Mouse (Mus musculus): Measurements from ENCODE around the gene Wnt11. TPM values are rescaled to one million over a fixed set of nuclear protein-coding genes. Genes with fewer than 3 reads are reported as not detected.
A peak's percentile ranks its signal among the peaks of the same experiment; 100 is the strongest.

The Wnt11 gene
- polyA plus RNA-seq, 1 experiment from 2014 or later: 0.12 TPM

DNA sequence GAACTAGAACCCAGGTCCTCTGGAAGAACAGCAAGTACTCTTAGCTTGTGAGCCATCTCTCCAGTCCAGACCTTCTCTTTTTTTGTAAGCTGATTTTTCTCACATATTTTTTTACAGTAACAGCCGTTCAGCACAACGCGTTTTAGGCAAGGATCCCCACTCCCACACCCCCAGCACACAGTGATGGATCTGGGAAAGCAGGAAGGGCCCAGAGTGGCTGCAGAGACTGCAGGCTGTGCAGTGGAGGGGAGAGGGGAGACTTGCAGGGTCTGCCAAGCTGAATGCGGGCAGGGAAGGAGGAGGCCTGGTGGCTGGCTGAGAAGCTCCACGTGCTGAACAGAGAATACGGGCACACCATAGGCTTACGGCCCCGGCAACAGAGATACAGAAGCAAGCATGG, 62.4 kb downstream of the Wnt11 start:
- Histone ChIP-seq H3K4me1 (ENCODE audit: insufficient read depth) (peaks cover 10% of the 10 kb centered on the region; the same call in 1 of the 2 replicates), H3K9ac (replicated peaks) (no peak overlapping the region), H3K27me3 (ENCODE audit: insufficient read depth, low read length) (no peaks in the 10 kb centered on the region), H3K9me3 (ENCODE audit: low read length) (no peaks in the 10 kb centered on the region), H3K4me2 (ENCODE audit: low read depth, low read length) (no peak overlapping the region), H3K27ac (ENCODE audit: low read depth) (no peak overlapping the region), H3K4me3 (ENCODE audit: low read depth, low read length) (no peak overlapping the region), H3K36me3 (replicated peaks; ENCODE audit: insufficient read depth, low read length) (peaks cover 18% of the 10 kb centered on the region)
- 91% methylated on average over 8 of the region's 8 CpGs for WGBS (ENCODE audit: insufficient replicate concordance)
- DNase-seq: no peak
- TF ChIP-seq EP300 (IDR thresholded peaks at IDR 0.05; ENCODE audit: low read depth) (no peak), CTCF (IDR thresholded peaks at IDR 0.05; ENCODE audit: low read depth) (no peak)
- no peak for ATAC-seq

DNA sequence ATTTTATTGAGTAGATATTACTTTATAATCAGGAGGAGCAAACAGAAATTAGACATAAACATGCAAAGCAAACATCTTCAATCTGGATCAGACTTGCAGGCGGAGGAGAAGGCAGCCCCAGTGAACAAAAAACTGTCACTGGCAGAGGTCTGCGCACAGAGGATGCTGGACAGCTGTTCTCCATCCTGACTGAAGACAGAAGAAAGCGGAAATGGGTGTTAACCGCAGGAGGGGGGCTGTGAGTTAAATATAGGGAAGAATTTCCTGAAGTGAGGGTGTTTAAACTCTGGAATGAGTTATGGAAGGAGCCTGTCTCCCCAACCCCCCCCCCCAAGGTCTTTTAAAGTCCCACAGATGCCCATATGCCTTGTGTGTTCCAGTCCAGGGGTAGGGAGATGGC, 64.9 kb downstream of the Wnt11 start:
- H3K4me3 ChIP-seq (ENCODE audit: low read depth, low read length): no peak overlapping the region
- no peak overlapping the region for H3K9ac ChIP-seq (replicated peaks)
- no peak for DNase-seq
- H3K36me3 ChIP-seq (replicated peaks; ENCODE audit: insufficient read depth, low read length): peaks cover 12% of the 10 kb centered on the region; the same call in 1 of the 2 replicates
- H3K27me3 ChIP-seq (ENCODE audit: insufficient read depth, low read length): no peaks in the 10 kb centered on the region
- WGBS (ENCODE audit: insufficient replicate concordance): 72% methylated on average over 4 of the region's 4 CpGs
- no peak for ATAC-seq
- H3K4me2 ChIP-seq (ENCODE audit: low read depth, low read length): no peak overlapping the region
- H3K4me1 ChIP-seq (ENCODE audit: insufficient read depth): peaks cover 2% of the 10 kb centered on the region; the same call in 1 of the 2 replicates
- no peaks in the 10 kb centered on the region for H3K9me3 ChIP-seq (ENCODE audit: low read length)
- H3K27ac ChIP-seq (ENCODE audit: low read depth): no peak overlapping the region
- TF ChIP-seq CTCF (IDR thresholded peaks at IDR 0.05; ENCODE audit: low read depth) (no peak), EP300 (IDR thresholded peaks at IDR 0.05; ENCODE audit: low read depth) (no peak)

GRCm38 (mm10) chr7:98901120-98901519, 66.2 kb downstream of the Wnt11 start:
- Histone ChIP-seq H3K4me2 (ENCODE audit: low read depth, low read length) (no peak overlapping the region), H3K27ac (ENCODE audit: low read depth) (no peak overlapping the region), H3K9me3 (ENCODE audit: low read length) (no peaks in the 10 kb centered on the region), H3K4me3 (ENCODE audit: low read depth, low read length) (no peak overlapping the region), H3K36me3 (replicated peaks; ENCODE audit: insufficient read depth, low read length) (peaks cover 18% of the 10 kb centered on the region), H3K27me3 (ENCODE audit: insufficient read depth, low read length) (no peaks in the 10 kb centered on the region), H3K9ac (replicated peaks) (no peak overlapping the region), H3K4me1 (ENCODE audit: insufficient read depth) (peaks cover 4% of the 10 kb centered on the region; the same call in 1 of the 2 replicates)
- ATAC-seq (no peak), DNase-seq (no peak)
- WGBS (ENCODE audit: insufficient replicate concordance): 90% methylated on average over 1 of the region's 1 CpGs
- no peak for TF ChIP-seq EP300 (IDR thresholded peaks at IDR 0.05; ENCODE audit: low read depth)
- TF ChIP-seq CTCF (IDR thresholded peaks at IDR 0.05; ENCODE audit: low read depth): peak; percentile 53

DNA sequence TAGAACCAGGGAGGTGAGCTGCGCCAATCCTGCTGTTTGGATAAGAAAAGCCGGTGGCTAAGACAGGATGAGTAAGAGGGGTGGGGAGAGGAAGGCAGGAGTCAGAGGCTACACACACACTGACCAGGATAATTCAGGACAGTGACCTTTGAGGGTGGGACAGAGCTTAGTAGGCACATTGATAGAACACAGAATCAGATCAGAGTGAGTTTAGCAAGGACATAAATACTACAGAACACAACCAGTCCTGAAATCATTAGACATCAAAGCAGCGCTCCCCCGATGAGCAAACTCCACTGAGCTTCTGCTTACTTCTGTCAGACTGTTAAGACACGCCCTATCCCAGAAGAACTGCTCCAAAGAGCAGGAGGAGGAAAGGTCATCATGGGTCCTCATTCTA, 69.0 kb downstream of the Wnt11 start:
- ATAC-seq: peak; percentile 87
- no peak; the same call in 1 of the 2 replicates for TF ChIP-seq EP300 (IDR thresholded peaks at IDR 0.05; ENCODE audit: low read depth)
- TF ChIP-seq CTCF (IDR thresholded peaks at IDR 0.05; ENCODE audit: low read depth): no peak
- Histone ChIP-seq H3K36me3 (replicated peaks; ENCODE audit: insufficient read depth, low read length) (peaks cover 11% of the 10 kb centered on the region; the same call in 1 of the 2 replicates), H3K27me3 (ENCODE audit: insufficient read depth, low read length) (no peaks in the 10 kb centered on the region), H3K27ac (ENCODE audit: low read depth) (peak overlapping the region; percentile 37; the same call in 1 of the 2 replicates), H3K9me3 (ENCODE audit: low read length) (no peaks in the 10 kb centered on the region), H3K4me1 (ENCODE audit: insufficient read depth) (peaks cover 5% of the 10 kb centered on the region; the same call in 1 of the 2 replicates), H3K4me3 (ENCODE audit: low read depth, low read length) (no peak overlapping the region), H3K4me2 (ENCODE audit: low read depth, low read length) (no peak overlapping the region), H3K9ac (replicated peaks) (no peak overlapping the region)
- 53% methylated on average over 5 of the region's 5 CpGs for WGBS (ENCODE audit: insufficient replicate concordance)
- no peak for DNase-seq

Other genes with a start within 250 kb of the Wnt11 start
- 3.4 and 3.7 TPM in 2 replicates for gene Emsy, start 178.3 kb upstream of the Wnt11 start, polyA plus RNA-seq (2015; fragmentation: Nextera tagmentation; extraction: Ambion mirVana)
- gene Thap12, start 132.0 kb upstream of the Wnt11 start, polyA plus RNA-seq (2015; fragmentation: Nextera tagmentation; extraction: Ambion mirVana): 14.0 and 15.7 TPM in 2 replicates

Data from liver, postnatal 0 days (tissue).